Mouse (Mus musculus) liver, embryonic 14.5 days (tissue): ENCODE measurements around the gene Exosc5.

Experiments
- CTCF ChIP-seq: IDR thresholded peaks from 2 replicates; pipeline ENCODE4 v1.5.1; 2016; ENCODE audit warnings: antibody characterized with exemption, low read depth, control low read depth
- EP300 ChIP-seq: IDR thresholded peaks from 2 replicates; pipeline ENCODE4 v1.6.1; 2016; ENCODE audit warnings: antibody characterized with exemption, low read depth

GRCm38 (mm10) chr7:25703793-25704494, 45.0 kb downstream of the Exosc5 start:
- TF ChIP-seq EP300 (no peak), CTCF (no peak)
